Mouse (Mus musculus) hindbrain, embryonic 14.5 days (tissue): ENCODE results near the gene Mrpl9. TPM values are rescaled to one million over a fixed set of nuclear protein-coding genes. Genes with fewer than 3 reads are reported as not detected.

Source experiments
- ATAC-seq: fragments of 200-750 bp; cut with Nextera tagmentation; 2 replicates; pipeline ENCODE4 v1.8.0; 2017; ENCODE audit warnings: moderate number of reproducible peaks, mild to moderate bottlenecking, moderate TSS enrichment, moderate library complexity; ENCODE audit not compliant: low FRiP score
- DNase-seq: peaks from one replicate; pipeline ENCODE4 v3.0.0-alpha.2; 2015; ENCODE audit warnings: low spot score
- H3K27ac ChIP-seq: fragments of 300-500 bp; sonication (generic); 2 replicates; pipeline ENCODE4 v1.5.1; 2014; ENCODE audit warnings: mild to moderate bottlenecking, moderate library complexity
- H3K27me3 ChIP-seq: fragments of 300-500 bp; sonication (generic); 2 replicates; pipeline ENCODE4 v1.6.1; 2014; ENCODE audit warnings: mild to moderate bottlenecking, low read length, mixed read lengths; ENCODE audit not compliant: control insufficient read depth, insufficient read depth
- H3K36me3 ChIP-seq: fragments of 300-500 bp; sonication (generic); replicated peaks from 2 replicates; pipeline ENCODE4 v1.6.1; 2014; ENCODE audit not compliant: control insufficient read depth, insufficient read depth
- H3K4me1 ChIP-seq: fragments of 300-500 bp; sonication (generic); replicated peaks from 2 replicates; pipeline ENCODE4 v1.6.1; 2014; ENCODE audit warnings: antibody characterized with exemption, low read length, mixed read lengths; ENCODE audit not compliant: control insufficient read depth, insufficient read depth
- H3K4me2 ChIP-seq: fragments of 300-500 bp; sonication (generic); replicated peaks from 2 replicates; pipeline ENCODE4 v1.6.1; 2014; ENCODE audit warnings: mild to moderate bottlenecking, moderate library complexity
- H3K4me3 ChIP-seq: fragments of 300-500 bp; sonication (generic); replicated peaks from 2 replicates; pipeline ENCODE4 v1.5.1; 2014; ENCODE audit warnings: mild to moderate bottlenecking, low read length
- H3K9ac ChIP-seq: fragments of 300-500 bp; sonication (generic); 2 replicates; pipeline ENCODE4 v1.6.1; 2014
- H3K9me3 ChIP-seq: fragments of 300-500 bp; sonication (generic); 2 replicates; pipeline ENCODE4 v1.6.1; 2016; ENCODE audit warnings: low read length; ENCODE audit not compliant: control insufficient read depth
- WGBS: fragments of 180-500 bp; shearing (Covaris S2); extraction: QIAGEN DNeasy Blood & Tissue Kit; methylation state at CpG from one replicate; pipeline ENCODE4 v1.1.7; 2014; 5-methylcytosine and 5-hydroxymethylcytosine counted together
- polyA plus RNA-seq: library from polyadenylated mRNA; unstranded; fragments of >200 nt; fragmentation: Nextera tagmentation; extraction: Ambion mirVana; gene quantifications from 2 replicates; pipeline ENCODE4 v1.2.1, GENCODE M21; 2014

The Mrpl9 gene
- polyA plus RNA-seq, 1 experiment from 2014 or later: 59.9 TPM

DNA sequence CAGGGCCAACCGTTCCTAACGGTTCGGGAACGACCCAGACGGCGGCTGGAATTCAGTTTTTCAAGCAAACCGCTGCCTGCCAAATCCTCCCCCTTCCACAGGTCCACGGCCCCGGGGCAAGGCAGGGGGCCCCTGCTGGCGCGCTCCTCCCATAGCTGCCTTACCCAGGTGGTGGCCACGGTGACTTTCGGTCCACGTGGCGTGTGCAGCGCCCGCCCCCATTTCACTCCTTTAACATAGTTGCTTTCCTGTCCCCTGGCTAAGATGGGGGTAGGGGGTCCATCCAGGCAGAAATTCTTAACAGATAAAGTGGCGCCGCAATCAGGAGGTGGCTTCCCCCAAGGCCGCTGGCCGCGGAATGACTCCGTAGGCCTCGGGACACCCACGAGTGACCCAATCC, 30.6 kb upstream of the Mrpl9 start:
- 7% methylated on average over 25 of the region's 25 CpGs for WGBS
- Histone ChIP-seq H3K9ac (peak overlapping the region; percentile 64), H3K9me3 (no peaks in the 10 kb centered on the region), H3K36me3 (no peaks in the 10 kb centered on the region), H3K27ac (peak overlapping the region; percentile 73), H3K4me1 (peaks cover 16% of the 10 kb centered on the region), H3K4me2 (peak overlapping the region; percentile 92), H3K4me3 (peak overlapping the region; percentile 76), H3K27me3 (no peaks in the 10 kb centered on the region)
- ATAC-seq: peak; percentile 58
- no peak for DNase-seq

DNA sequence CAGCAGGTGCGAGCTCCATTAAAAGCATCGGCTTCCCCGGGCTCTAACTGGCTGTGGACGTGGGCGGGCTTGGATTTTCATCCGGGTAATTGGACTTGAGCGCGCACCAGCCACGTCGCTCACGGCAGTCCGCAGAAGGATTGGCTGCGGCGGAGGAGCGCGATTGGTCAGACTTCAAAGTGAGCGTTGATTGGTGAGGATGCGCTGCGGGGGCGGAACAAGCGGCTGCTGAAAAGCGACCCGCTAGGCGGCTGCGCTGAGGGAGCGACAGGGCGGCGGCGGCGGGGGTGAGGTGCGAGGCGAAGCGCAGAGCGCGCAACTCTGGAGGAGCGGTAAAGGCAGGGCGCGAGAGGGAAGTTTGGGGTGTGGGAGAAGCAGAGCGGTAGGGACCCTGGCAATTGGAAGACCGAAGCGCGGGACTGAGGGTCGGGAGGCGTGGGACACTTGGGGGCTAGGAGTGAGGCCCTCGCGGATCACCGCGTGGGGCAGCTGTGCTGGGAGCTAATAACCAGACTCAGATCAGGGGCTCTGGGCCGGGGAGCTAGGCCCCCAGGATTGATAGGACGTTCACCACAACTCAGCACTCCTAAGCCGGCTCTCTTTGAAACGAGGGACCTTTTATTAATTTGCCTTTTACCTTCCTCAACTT, 30.0 kb upstream of the Mrpl9 start, which contains the start of gene Tdrkh:
Gene Tdrkh, plus strand, starts transcription at position 243 of the 649 bp plus-strand sequence.
- DNase-seq (peak; percentile 98), ATAC-seq (peak; percentile 99)
- Histone ChIP-seq H3K9ac (peak within 1 kb of the TSS; percentile 81), H3K36me3 (no peaks in the 10 kb centered on the region), H3K27ac (peak within 1 kb of the TSS; percentile 73), H3K27me3 (no peaks in the 10 kb centered on the region), H3K9me3 (no peaks in the 10 kb centered on the region), H3K4me3 (peak within 1 kb of the TSS; percentile 76), H3K4me2 (peak within 1 kb of the TSS; percentile 92), H3K4me1 (peaks cover 16% of the 10 kb centered on the region)
- WGBS: 6% methylated on average over 52 of the region's 52 CpGs

DNA sequence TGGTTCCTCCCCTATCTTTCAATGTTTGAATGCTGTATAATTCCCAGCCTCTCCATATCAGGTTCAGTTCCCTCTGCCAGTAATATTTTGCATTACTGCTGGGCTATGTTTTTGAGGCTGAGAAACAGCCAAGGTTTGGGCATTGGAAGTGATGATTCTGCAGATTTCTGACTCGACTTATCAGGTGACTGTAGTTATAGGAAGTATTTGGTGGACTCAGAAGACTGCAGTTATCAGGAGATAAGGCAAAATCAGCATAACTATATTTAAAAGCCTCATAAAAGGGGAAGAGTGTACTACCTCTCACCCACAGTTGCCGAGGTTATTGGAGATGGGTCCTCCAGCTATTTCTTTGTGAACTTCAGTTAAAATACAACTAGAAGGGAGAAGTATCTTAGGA, 12.1 kb upstream of the Mrpl9 start:
- no peak for DNase-seq
- 86% methylated on average over 2 of the region's 2 CpGs for WGBS
- no peaks in the 10 kb centered on the region for H3K4me1 ChIP-seq
- H3K36me3 ChIP-seq: peaks cover 56% of the 10 kb centered on the region
- ATAC-seq: no peak
- H3K9me3 ChIP-seq: no peaks in the 10 kb centered on the region
- H3K4me2 ChIP-seq: no peak overlapping the region
- H3K4me3 ChIP-seq: no peak overlapping the region
- no peaks in the 10 kb centered on the region for H3K27me3 ChIP-seq
- no peak overlapping the region for H3K27ac ChIP-seq
- H3K9ac ChIP-seq: no peak overlapping the region

- DNase-seq: no peak
- Histone ChIP-seq H3K9me3 (no peaks in the 10 kb centered on the region), H3K4me2 (no peak overlapping the region), H3K9ac (no peak overlapping the region), H3K4me3 (no peak overlapping the region), H3K36me3 (peaks cover 24% of the 10 kb centered on the region), H3K27ac (no peak overlapping the region), H3K27me3 (no peaks in the 10 kb centered on the region), H3K4me1 (no peaks in the 10 kb centered on the region)
- no peak for ATAC-seq
- 95% methylated on average over 2 of the region's 2 CpGs for WGBS
These were observed 8.8 kb upstream of the Mrpl9 start for GRCm38 (mm10) chr3:94434305-94434704.

GRCm38 (mm10) chr3:94436420-94436819, 6.7 kb upstream of the Mrpl9 start:
- H3K4me3 ChIP-seq: no peak overlapping the region
- H3K4me2 ChIP-seq: no peak overlapping the region
- H3K9ac ChIP-seq: no peak overlapping the region
- DNase-seq (no peak), ATAC-seq (no peak)
- WGBS: 82% methylated on average over 9 of the region's 9 CpGs
- 0 out of 2 replicates have a peak, but pooled peaks cover 4% of the 10 kb centered on the region for H3K36me3 ChIP-seq
- no peaks in the 10 kb centered on the region for H3K27me3 ChIP-seq
- no peaks in the 10 kb centered on the region for H3K4me1 ChIP-seq
- H3K9me3 ChIP-seq: no peaks in the 10 kb centered on the region
- H3K27ac ChIP-seq: no peak overlapping the region

DNA sequence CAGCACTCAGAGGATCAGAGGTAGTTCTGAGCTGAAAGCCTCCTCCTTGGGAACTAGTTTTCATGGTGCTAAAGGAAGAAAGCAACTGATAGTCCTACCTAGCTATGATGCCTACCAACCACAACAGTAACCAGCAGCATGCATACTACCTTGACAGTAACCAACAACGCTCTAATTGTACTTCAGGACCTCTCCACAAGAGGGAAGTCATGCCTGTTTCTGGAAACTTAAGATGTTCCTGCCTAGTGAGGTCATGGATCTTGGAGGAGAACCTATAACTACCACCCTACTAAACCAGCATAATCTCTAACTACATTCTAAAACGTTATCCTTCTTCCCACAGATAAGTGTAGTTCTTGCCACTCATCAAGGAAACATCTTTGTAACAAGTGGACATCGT, 1.9 kb upstream of the Mrpl9 start:
- H3K27ac ChIP-seq: no peak overlapping the region
- H3K27me3 ChIP-seq: no peaks in the 10 kb centered on the region
- no peak for ATAC-seq

DNA sequence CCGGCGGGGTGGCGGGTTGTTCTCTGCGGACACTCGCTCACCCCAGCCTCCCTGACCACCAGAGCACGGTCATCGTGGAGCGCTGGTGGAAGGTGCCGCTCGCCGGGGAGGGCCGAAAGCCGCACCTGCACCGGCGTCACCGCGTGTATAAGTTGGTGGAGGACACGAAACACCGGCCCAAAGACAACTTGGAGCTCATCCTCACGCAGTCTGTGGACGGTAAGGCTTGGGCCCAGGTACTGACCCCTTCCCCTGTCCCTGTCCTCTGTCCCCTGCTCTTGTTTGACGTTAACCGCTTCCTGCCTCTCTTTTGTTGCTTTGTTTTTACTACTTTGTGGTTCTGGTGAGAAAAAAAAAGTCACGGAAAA, 463 bp downstream of the Mrpl9 start, which contains the start of gene Oaz3:
Gene Oaz3, minus strand, starts transcription at position 319 of the 368 bp plus-strand sequence.
- Histone ChIP-seq H3K9ac (peak within 1 kb of the TSS; percentile 95), H3K4me1 (no peaks in the 10 kb centered on the region), H3K36me3 (peaks cover 41% of the 10 kb centered on the region), H3K27ac (peak within 1 kb of the TSS; percentile 82), H3K4me2 (peak within 1 kb of the TSS; percentile 91), H3K27me3 (no peaks in the 10 kb centered on the region), H3K9me3 (no peaks in the 10 kb centered on the region), H3K4me3 (peak within 1 kb of the TSS; percentile 98)
- DNase-seq: no peak
- WGBS: 1% methylated on average over 24 of the region's 24 CpGs
- no peak; the same call in 1 of the 2 replicates for ATAC-seq

More for the DNA sequence above, 1.9 kb upstream of the Mrpl9 start:
- DNase-seq: no peak
- peaks cover 17% of the 10 kb centered on the region for H3K36me3 ChIP-seq
- no peaks in the 10 kb centered on the region for H3K4me1 ChIP-seq
- H3K9ac ChIP-seq: no peak overlapping the region
- no peak overlapping the region for H3K4me2 ChIP-seq
- no peak overlapping the region for H3K4me3 ChIP-seq
- no peaks in the 10 kb centered on the region for H3K9me3 ChIP-seq
- 41% methylated on average over 3 of the region's 3 CpGs for WGBS

DNA sequence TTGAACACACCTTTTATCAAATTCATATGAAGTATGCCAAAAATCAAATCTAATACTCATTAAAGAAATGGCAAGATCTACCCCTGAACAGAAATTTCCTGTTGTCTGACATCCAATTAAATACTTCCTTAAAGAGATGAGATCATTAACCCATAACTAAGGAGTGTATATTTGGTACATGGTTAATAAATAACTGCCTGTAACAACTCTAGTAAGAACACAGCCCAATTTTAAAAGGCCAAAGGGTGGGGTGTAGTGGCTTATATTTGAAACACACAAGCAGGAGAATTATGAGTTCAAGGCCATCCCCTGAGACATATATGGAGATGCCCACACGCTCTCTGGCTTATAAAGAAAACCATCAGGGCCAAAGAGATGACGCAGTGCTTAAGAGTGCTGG, 6.3 kb downstream of the Mrpl9 start:
- H3K36me3 ChIP-seq: peaks cover 55% of the 10 kb centered on the region

GRCm38 (mm10) chr3:94456529-94457000, 13.4 kb downstream of the Mrpl9 start:
- Histone ChIP-seq H3K27me3 (no peaks in the 10 kb centered on the region), H3K4me1 (no peaks in the 10 kb centered on the region), H3K4me2 (peak overlapping the region; percentile 42), H3K36me3 (no peaks in the 10 kb centered on the region), H3K4me3 (peak overlapping the region; percentile 27), H3K9ac (peak overlapping the region; percentile 20; the same call in 1 of the 2 replicates), H3K27ac (0 out of 2 replicates have a peak overlapping the region, but pooled peaks have one; percentile 53), H3K9me3 (no peaks in the 10 kb centered on the region)
- peak; percentile 96 for DNase-seq
- ATAC-seq: peak; percentile 90
- WGBS: 1% methylated on average over 12 of the region's 12 CpGs

More for the DNA sequence above, 6.3 kb downstream of the Mrpl9 start:
- H3K27me3 ChIP-seq: no peaks in the 10 kb centered on the region
- WGBS: 98% methylated on average over 2 of the region's 2 CpGs
- H3K9me3 ChIP-seq: no peaks in the 10 kb centered on the region
- no peak overlapping the region for H3K4me2 ChIP-seq
- ATAC-seq: no peak
- H3K4me1 ChIP-seq: no peaks in the 10 kb centered on the region
- no peak overlapping the region for H3K27ac ChIP-seq
- no peak overlapping the region for H3K9ac ChIP-seq
- DNase-seq: no peak
- no peak overlapping the region for H3K4me3 ChIP-seq
